Mouse (Mus musculus) heart, embryonic 16.5 days (tissue): Measurements from ENCODE around the gene Sptlc2. TPM values are rescaled to one million over a fixed set of nuclear protein-coding genes. Genes with fewer than 3 reads are reported as not detected.
A peak's percentile ranks its signal among the peaks of the same experiment; 100 is the strongest.

Experiments
- ATAC-seq: fragments of 200-750 bp; cut with Nextera tagmentation; replicated peaks from 2 replicates; pipeline ENCODE4 v1.8.0; 2017; ENCODE audit warnings: moderate number of reproducible peaks; ENCODE audit not compliant: insufficient read depth, low FRiP score; ENCODE audit errors: extremely low read depth
- H3K27ac ChIP-seq: fragments of 300-500 bp; sonication (generic); 2 replicates; pipeline ENCODE4 v1.5.1; 2014; ENCODE audit warnings: mild to moderate bottlenecking, low read length, control low read depth, moderate library complexity
- H3K27me3 ChIP-seq: fragments of 300-500 bp; sonication (generic); 2 replicates; pipeline ENCODE4 v1.6.1; 2014; ENCODE audit warnings: low read length, mixed read lengths; ENCODE audit not compliant: control insufficient read depth, insufficient read depth
- H3K36me3 ChIP-seq: fragments of 300-500 bp; sonication (generic); 2 replicates; pipeline ENCODE4 v1.6.1; 2014; ENCODE audit not compliant: control insufficient read depth, insufficient read depth
- H3K4me1 ChIP-seq: fragments of 300-500 bp; sonication (generic); 2 replicates; pipeline ENCODE4 v1.6.1; 2014; ENCODE audit warnings: low read length, mixed read lengths; ENCODE audit not compliant: control insufficient read depth, insufficient read depth
- H3K4me2 ChIP-seq: fragments of 300-500 bp; sonication (generic); 2 replicates; pipeline ENCODE4 v1.6.1; 2014; ENCODE audit warnings: low read depth, mild to moderate bottlenecking, control low read depth, low read length
- H3K4me3 ChIP-seq: fragments of 300-500 bp; sonication (generic); 2 replicates; pipeline ENCODE4 v1.5.1; 2014; ENCODE audit warnings: mild to moderate bottlenecking, control low read depth, low read length
- H3K9ac ChIP-seq: fragments of 300-500 bp; sonication (generic); 2 replicates; pipeline ENCODE4 v1.6.1; 2014; ENCODE audit warnings: low read length, control low read depth
- H3K9me3 ChIP-seq: fragments of 300-500 bp; sonication (generic); replicated peaks from 2 replicates; pipeline ENCODE4 v1.6.1; 2016; ENCODE audit warnings: low read length; ENCODE audit not compliant: control insufficient read depth
- WGBS: fragments of 180-500 bp; shearing (Covaris S2); extraction: QIAGEN DNeasy Blood & Tissue Kit; methylation state at CpG from one replicate; pipeline ENCODE4 v1.1.7; 2014; 5-methylcytosine and 5-hydroxymethylcytosine counted together
- polyA plus RNA-seq: library from polyadenylated mRNA; unstranded; fragments of >200 nt; fragmentation: Nextera tagmentation; extraction: Ambion mirVana; gene quantifications from 2 replicates; pipeline ENCODE4 v1.2.1, GENCODE M21; 2015

The Sptlc2 gene
- polyA plus RNA-seq, 1 experiment from 2014 or later: 69.8 TPM

DNA sequence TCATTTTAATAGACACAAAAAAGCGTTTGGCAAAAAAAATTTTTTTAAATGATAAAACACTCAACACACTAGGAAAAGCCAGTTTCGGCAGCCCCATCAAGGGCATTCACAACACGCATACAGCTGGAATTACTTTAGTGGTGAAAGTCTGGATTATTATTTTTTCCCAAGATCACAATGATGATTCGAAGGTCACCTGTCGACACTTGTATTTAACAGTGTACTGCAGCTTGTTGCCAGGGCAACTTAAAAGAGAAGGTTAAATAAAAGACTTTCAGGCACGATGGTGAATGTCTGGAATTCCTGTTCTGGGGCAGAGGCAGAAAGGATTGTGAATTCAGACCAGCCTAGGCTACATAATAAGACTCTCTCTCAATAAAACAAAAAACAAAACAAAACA is 13.7 kb upstream of the Sptlc2 start:
- Histone ChIP-seq H3K27me3 (no peaks in the 10 kb centered on the region), H3K4me3 (no peak overlapping the region)
- ATAC-seq: no peak

DNA sequence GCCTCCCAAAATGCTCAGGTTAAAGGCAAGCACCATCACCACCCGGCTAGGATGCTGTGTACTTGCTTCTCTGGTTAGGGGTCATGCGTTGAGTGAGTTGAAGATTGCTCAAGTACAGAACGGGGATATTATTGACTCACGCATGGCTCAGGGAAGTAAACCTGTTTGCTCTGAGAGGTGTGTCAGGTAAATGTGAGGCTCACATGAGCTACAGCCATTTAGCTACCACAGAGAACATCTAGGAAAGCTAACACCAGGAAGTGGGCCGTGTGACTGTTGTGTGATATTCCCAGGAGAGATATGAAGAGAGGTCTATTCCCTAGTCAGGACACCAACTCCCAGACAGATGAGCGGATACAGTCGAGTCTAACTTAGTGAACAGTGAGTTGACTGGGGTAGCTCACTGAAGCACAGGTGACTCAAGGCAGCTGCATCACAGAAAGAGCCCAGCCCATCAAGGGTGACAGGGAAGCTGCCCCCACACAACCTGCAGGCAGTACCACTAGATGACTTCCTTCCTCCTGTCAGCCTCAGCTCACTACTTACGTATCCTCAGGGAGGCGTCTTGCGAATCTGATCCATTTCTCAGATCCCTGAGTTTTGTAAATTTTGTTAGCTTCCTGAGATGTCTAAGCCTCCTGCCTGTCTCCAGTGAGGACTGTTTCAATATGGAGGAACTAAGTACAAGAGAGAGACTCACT is 11.1 kb upstream of the Sptlc2 start:
- Histone ChIP-seq H3K27ac (no peak overlapping the region), H3K36me3 (no peaks in the 10 kb centered on the region), H3K4me2 (no peak overlapping the region), H3K9me3 (no peaks in the 10 kb centered on the region), H3K9ac (no peak overlapping the region), H3K4me3 (no peak overlapping the region), H3K4me1 (no peaks in the 10 kb centered on the region), H3K27me3 (no peaks in the 10 kb centered on the region)
- 70% methylated on average over 10 of the region's 10 CpGs for WGBS
- ATAC-seq: no peak

More for the DNA sequence above, 13.7 kb upstream of the Sptlc2 start:
- Histone ChIP-seq H3K4me1 (no peaks in the 10 kb centered on the region), H3K9me3 (no peaks in the 10 kb centered on the region), H3K4me2 (no peak overlapping the region), H3K36me3 (no peaks in the 10 kb centered on the region), H3K27ac (no peak overlapping the region), H3K9ac (no peak overlapping the region)
- 43% methylated on average over 6 of the region's 6 CpGs for WGBS

DNA sequence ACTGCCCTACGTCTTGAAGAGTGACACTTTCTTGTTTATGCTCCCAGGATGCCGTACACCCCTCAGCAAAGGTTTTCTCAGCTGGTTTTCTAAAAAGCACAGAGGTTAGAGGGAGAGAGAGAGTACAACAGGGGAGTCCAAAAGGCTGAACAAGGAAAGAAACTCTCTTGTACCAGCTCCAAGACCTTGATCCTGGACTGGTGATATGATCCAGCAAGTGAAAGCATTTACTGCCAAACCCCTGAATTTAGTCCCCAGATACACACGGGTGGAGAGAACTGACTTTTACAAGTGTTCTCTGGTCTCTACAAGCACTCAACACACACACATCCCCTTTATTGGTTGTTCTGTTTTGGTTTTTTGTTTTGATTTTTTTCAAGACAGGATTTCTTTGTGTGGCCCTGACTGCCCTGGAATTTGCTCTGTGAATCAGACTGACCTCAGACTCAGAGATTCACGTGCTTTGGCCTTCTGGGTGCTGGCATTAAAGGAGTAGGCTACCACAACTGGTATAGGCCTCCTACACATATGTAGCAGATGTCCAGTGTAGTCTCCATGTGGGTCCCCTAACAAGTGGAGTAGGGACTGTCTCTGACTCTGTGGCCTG is 9.8 kb upstream of the Sptlc2 start:
- no peaks in the 10 kb centered on the region for H3K27me3 ChIP-seq
- no peak overlapping the region for H3K4me2 ChIP-seq
- 68% methylated on average over 4 of the region's 4 CpGs for WGBS
- no peak overlapping the region for H3K9ac ChIP-seq
- no peak overlapping the region for H3K4me3 ChIP-seq
- no peaks in the 10 kb centered on the region for H3K9me3 ChIP-seq
- no peaks in the 10 kb centered on the region for H3K4me1 ChIP-seq
- ATAC-seq: no peak
- H3K27ac ChIP-seq: no peak overlapping the region
- no peaks in the 10 kb centered on the region for H3K36me3 ChIP-seq

DNA sequence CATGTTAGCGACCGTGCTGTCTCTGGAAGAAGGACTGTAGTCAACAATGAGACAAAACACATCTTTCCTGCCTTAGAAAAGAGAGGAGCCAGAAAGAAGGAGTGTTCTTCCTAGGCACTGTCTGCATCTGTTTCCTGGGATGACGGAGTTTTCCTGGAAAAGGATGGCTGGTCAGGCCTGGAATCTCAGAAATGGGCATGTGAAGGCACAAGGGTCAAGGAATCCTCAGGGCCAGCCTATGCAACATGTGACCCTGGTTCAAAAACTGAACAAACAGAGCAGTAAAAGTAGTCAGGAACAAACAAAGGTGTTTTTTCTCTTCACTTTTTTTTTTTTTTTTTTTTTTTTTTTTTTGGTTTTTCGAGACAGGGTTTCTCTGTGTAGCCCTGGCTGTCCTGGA is 9.0 kb upstream of the Sptlc2 start:
- H3K9me3 ChIP-seq: no peaks in the 10 kb centered on the region
- H3K27ac ChIP-seq: no peak overlapping the region
- 74% methylated on average over 4 of the region's 4 CpGs for WGBS
- no peaks in the 10 kb centered on the region for H3K27me3 ChIP-seq
- H3K36me3 ChIP-seq: no peaks in the 10 kb centered on the region
- H3K9ac ChIP-seq: no peak overlapping the region
- no peak overlapping the region for H3K4me2 ChIP-seq
- no peak overlapping the region for H3K4me3 ChIP-seq
- no peak for ATAC-seq
- H3K4me1 ChIP-seq: no peaks in the 10 kb centered on the region

DNA sequence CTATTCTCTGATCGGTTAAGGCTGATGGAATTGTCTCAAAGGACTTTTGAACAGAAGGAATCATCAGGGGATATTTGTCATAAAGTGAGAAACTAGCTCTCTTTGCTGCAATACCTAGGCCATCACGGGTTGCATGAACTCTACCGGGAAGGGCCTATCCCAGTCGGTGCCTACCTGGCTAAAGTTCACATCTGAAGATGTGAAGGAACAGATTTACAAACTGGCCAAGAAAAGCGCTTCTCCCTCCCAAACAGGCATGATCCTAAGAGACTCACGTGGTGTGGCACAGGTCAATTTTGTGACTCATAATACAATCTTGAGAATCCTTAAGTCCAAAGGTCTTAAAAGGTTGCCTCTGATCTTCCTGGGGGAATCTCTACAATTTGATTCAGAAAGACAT is 6.2 kb upstream of the Sptlc2 start:
- Histone ChIP-seq H3K9me3 (no peaks in the 10 kb centered on the region), H3K4me3 (no peak overlapping the region), H3K27ac (no peak overlapping the region), H3K36me3 (no peaks in the 10 kb centered on the region), H3K9ac (no peak overlapping the region), H3K4me1 (no peaks in the 10 kb centered on the region), H3K27me3 (no peaks in the 10 kb centered on the region), H3K4me2 (no peak overlapping the region)
- WGBS: 85% methylated on average over 6 of the region's 6 CpGs
- ATAC-seq: no peak

DNA sequence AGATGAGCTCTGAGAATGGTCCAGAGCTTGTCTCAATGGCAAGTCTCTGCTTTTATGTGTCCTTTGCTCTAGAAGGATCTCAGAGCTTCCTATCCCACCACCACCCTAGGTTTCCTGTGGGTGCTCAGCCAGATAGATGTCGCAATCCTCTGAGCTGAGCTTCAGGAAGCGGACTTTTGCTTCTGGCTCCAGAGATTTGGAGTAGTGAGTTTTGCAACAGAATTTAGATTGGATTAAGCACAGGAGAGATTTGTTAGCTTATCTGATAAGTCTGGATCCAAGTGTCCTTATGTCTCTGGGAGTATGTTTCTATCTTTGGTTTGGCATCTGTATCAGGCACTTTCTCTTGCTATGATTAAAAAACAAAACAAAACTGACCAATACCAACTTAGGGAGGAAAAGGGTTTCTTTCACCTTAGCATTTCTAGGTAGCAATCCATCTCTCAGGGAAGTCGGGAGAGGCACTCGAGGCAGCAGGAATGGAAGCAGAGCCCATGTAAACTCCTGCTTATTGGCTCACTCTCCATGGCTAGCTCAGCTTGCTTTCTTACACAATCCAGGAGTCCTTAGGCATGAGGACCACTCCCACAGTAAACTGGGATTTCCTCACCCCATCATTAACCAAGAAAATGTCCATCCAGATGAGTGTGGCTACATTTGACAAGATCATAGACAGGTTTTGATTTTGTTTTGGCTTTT is 5.4 kb upstream of the Sptlc2 start:
- Histone ChIP-seq H3K36me3 (no peaks in the 10 kb centered on the region), H3K4me3 (no peak overlapping the region), H3K4me2 (no peak overlapping the region), H3K27me3 (no peaks in the 10 kb centered on the region), H3K27ac (no peak overlapping the region), H3K9me3 (no peaks in the 10 kb centered on the region), H3K4me1 (peaks cover 3% of the 10 kb centered on the region; the same call in 1 of the 2 replicates), H3K9ac (no peak overlapping the region)
- WGBS: 60% methylated on average over 4 of the region's 4 CpGs
- no peak for ATAC-seq

DNA sequence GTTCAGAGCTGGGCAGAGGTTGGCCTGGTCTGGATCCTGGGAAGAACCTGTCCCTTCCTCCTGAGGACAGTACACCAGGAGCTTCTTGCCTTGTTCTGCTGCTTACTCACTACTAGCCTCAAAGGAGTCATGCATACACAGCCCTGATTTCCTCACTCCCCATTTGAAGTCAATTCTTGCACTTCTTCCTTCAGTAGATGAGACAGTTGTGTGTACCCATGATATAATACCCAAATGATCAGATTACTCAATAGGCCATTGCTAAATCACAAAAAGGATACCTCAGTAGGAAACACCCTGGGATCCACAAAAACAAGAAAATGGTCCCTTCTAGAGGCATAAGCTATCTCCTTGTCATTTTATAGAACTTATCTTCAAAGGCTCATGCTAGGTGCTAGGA is 3.2 kb upstream of the Sptlc2 start:
- Histone ChIP-seq H3K4me1 (peaks cover 7% of the 10 kb centered on the region; the same call in 1 of the 2 replicates), H3K27ac (no peak overlapping the region), H3K9me3 (no peaks in the 10 kb centered on the region), H3K4me2 (no peak overlapping the region), H3K36me3 (no peaks in the 10 kb centered on the region), H3K27me3 (no peaks in the 10 kb centered on the region), H3K9ac (no peak overlapping the region), H3K4me3 (no peak overlapping the region)
- ATAC-seq: no peak

DNA sequence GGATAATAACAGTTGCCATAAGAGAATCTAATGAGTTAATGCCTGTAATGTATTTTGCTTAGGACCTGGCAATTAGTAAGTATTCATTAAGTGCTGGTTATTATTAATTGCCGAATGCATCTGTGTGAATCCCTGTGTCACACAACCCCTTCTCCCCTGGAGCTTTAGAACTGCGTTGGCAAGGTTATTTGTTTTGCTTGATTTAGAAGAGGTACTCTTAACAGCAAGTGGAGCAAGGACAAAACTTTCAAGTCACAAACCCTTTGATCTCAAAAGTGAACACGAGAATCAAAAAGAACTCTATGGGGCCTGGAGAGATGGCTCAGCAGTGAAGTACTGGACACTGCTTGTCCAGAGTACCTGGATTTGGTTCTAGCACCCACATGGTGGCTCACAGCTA is 1.1 kb upstream of the Sptlc2 start:
- no peak for ATAC-seq
- no peaks in the 10 kb centered on the region for H3K9me3 ChIP-seq
- no peaks in the 10 kb centered on the region for H3K36me3 ChIP-seq
- H3K4me3 ChIP-seq: no peak overlapping the region
- H3K27ac ChIP-seq: peak overlapping the region; percentile 91
- H3K27me3 ChIP-seq: no peaks in the 10 kb centered on the region
- 77% methylated on average over 3 of the region's 3 CpGs for WGBS
- H3K4me2 ChIP-seq: peak overlapping the region; percentile 74; the same call in 1 of the 2 replicates
- peaks cover 9% of the 10 kb centered on the region; the same call in 1 of the 2 replicates for H3K4me1 ChIP-seq
- H3K9ac ChIP-seq: no peak overlapping the region; the same call in 1 of the 2 replicates
